Mouse (Mus musculus) thymus, adult 2 months (tissue): ENCODE measurements around the gene Tmem164.

Experiments
- CTCF ChIP-seq: fragments of 200-500 bp; IDR thresholded peaks from 2 replicates; pipeline ENCODE4 v1.5.1; 2012; ENCODE audit warnings: mild to moderate bottlenecking, control low read depth, low read length, moderate library complexity, borderline replicate concordance; ENCODE audit not compliant: control insufficient read depth, poor library complexity, insufficient read depth; ENCODE audit errors: extremely low read depth
- POLR2A ChIP-seq: fragments of 200-500 bp; IDR thresholded peaks from 2 replicates; pipeline ENCODE4 v1.6.1; 2012; ENCODE audit warnings: mild to moderate bottlenecking, low read length, control low read depth, moderate library complexity; ENCODE audit not compliant: control insufficient read depth, poor library complexity, insufficient read depth; ENCODE audit errors: extremely low read depth

DNA sequence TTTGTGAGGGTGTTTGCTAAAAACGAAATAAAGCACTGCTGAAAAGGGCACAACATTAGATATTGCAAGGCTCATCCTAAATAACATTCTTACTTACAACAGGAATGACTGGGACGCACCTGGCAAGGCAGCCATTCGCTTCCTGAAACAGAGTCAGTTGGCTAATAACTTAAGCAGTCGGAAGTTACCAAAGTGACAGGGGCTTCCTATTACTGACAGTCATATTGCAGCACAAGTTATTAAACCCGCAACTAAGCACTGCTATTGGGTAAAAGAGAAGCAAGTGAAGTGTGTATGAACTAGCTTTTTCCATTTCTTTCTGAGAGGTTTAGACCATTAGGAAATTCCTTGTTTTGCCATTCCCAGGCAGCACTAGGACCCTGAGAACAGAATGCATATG is 201.0 kb downstream of the Tmem164 start:
- no peak for TF ChIP-seq POLR2A
- TF ChIP-seq CTCF: no peak
